Mouse (Mus musculus) heart, embryonic 10.5 days (tissue): ENCODE data around the gene Snx29. TPM values are rescaled to one million over a fixed set of nuclear protein-coding genes. Genes with fewer than 3 reads are reported as not detected.
"Not testable (repeated sequence)": the region's sequence is repeated elsewhere in the genome, so short reads cannot be mapped to it uniquely, and the experiment has no call there.

Experiments
- DNase-seq: peaks from one replicate; pipeline ENCODE4 v3.0.0-alpha.2; 2017; ENCODE audit warnings: low spot score
- H3K27ac ChIP-seq: fragments of 300-500 bp; sonication (generic); 2 replicates; pipeline ENCODE4 v1.5.1; 2016; ENCODE audit warnings: mild to moderate bottlenecking
- H3K27me3 ChIP-seq: fragments of 300-500 bp; sonication (generic); 2 replicates; pipeline ENCODE4 v1.6.1; 2016; ENCODE audit warnings: mild to moderate bottlenecking; ENCODE audit not compliant: poor library complexity, insufficient read depth, severe bottlenecking
- H3K36me3 ChIP-seq: fragments of 300-500 bp; sonication (generic); 2 replicates; pipeline ENCODE4 v1.6.1; 2016; ENCODE audit warnings: mild to moderate bottlenecking, moderate library complexity
- H3K4me1 ChIP-seq: fragments of 300-500 bp; sonication (generic); 2 replicates; pipeline ENCODE4 v1.6.1; 2016; ENCODE audit warnings: mild to moderate bottlenecking
- H3K4me3 ChIP-seq: fragments of 300-500 bp; sonication (generic); 2 replicates; pipeline ENCODE4 v1.5.1; 2016; ENCODE audit warnings: mild to moderate bottlenecking, moderate library complexity
- H3K9me3 ChIP-seq: fragments of 300-500 bp; sonication (generic); 2 replicates; pipeline ENCODE4 v1.6.1; 2016; ENCODE audit warnings: mild to moderate bottlenecking, moderate library complexity
- WGBS: fragments of 180-500 bp; shearing (Covaris S2); methylation state at CpG from one replicate; pipeline ENCODE4 v1.1.7; 2016; 5-methylcytosine and 5-hydroxymethylcytosine counted together
- polyA plus RNA-seq: library from polyadenylated mRNA; unstranded; fragments of >200 nt; fragmentation: Nextera tagmentation; extraction: Ambion mirVana; gene quantifications from 2 replicates; pipeline ENCODE4 v1.2.1, GENCODE M21; 2016

The Snx29 gene
- polyA plus RNA-seq, 1 experiment from 2014 or later, result 6.7 TPM

DNA sequence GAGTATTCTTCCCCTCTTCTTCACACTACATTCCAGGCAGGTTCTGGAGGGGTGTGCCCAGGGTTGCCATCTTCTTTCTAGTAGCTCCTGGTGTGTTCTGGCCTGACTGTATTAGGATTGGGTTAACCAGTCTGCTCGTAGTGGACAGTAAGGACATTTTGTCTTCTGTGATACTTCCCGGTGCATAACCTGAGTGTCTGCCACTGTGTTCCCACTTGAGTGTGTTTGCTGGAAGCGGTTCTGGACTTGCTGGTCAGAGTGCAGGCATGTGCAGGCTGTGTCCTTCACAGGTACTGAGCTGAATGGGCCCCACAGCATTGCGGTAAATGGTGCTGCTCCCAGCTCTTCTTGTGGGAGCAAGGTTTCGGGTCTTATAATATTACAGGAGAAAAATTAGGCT lies 125.2 kb downstream of the Snx29 start:
- Histone ChIP-seq H3K4me3 (no peak overlapping the region), H3K27me3 (no peaks in the 10 kb centered on the region), H3K9me3 (no peaks in the 10 kb centered on the region), H3K4me1 (no peaks in the 10 kb centered on the region), H3K36me3 (peaks cover 10% of the 10 kb centered on the region), H3K27ac (no peak overlapping the region)
- no peak for DNase-seq
- WGBS, result 89% methylated on average over 5 of the region's 5 CpGs

DNA sequence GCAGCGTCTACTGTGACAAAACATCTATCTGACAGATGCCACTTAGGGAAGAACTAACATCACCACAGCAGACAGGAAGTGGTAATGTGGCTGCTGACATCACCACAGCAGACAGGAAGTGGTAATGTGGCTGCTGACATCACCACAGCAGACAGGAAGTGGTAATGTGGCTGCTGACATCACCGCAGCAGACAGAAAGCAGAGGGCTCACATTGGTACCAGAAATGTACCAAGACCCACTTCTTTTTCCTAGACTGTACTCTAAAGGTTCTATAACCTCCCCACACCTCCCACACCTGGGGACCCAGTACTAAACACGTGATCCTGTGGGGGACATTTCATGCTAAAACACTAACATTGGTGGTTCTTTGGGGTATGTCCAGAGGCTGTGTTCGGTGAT lies 126.0 kb downstream of the Snx29 start:
- not testable (repeated sequence) for H3K27me3 ChIP-seq, H3K4me3 ChIP-seq
- WGBS, result 89% methylated on average over 4 of the region's 4 CpGs

GRCm38 (mm10) chr16:11449344-11449743 lies 126.6 kb downstream of the Snx29 start:
- Histone ChIP-seq H3K36me3 (peaks cover 23% of the 10 kb centered on the region), H3K27me3 (no peaks in the 10 kb centered on the region), H3K4me1 (no peaks in the 10 kb centered on the region), H3K4me3 (no peak overlapping the region), H3K9me3 (0 out of 2 replicates have a peak, but pooled peaks cover 3% of the 10 kb centered on the region), H3K27ac (no peak overlapping the region)
- WGBS, result 89% methylated on average over 4 of the region's 4 CpGs
- DNase-seq, result no peak

More for the DNA sequence above, 126.0 kb downstream of the Snx29 start:
- peaks cover 18% of the 10 kb centered on the region for H3K36me3 ChIP-seq
- not testable (repeated sequence) for DNase-seq, H3K27ac ChIP-seq, H3K9me3 ChIP-seq, H3K4me1 ChIP-seq

- no peak overlapping the region for H3K27ac ChIP-seq
- no peaks in the 10 kb centered on the region for H3K27me3 ChIP-seq
- 0 out of 2 replicates have a peak, but pooled peaks cover 3% of the 10 kb centered on the region for H3K9me3 ChIP-seq
- H3K4me1 ChIP-seq, result no peaks in the 10 kb centered on the region
- H3K4me3 ChIP-seq, result no peak overlapping the region
- no peak for DNase-seq
- 87% methylated on average over 4 of the region's 4 CpGs for WGBS
- H3K36me3 ChIP-seq, result peaks cover 23% of the 10 kb centered on the region
These were observed 127.9 kb downstream of the Snx29 start for GRCm38 (mm10) chr16:11450626-11451025.

- no peak for DNase-seq
- no peak overlapping the region for H3K4me3 ChIP-seq
- H3K27ac ChIP-seq, result no peak overlapping the region
- no peaks in the 10 kb centered on the region for H3K4me1 ChIP-seq
- H3K9me3 ChIP-seq, result 0 out of 2 replicates have a peak, but pooled peaks cover 3% of the 10 kb centered on the region
- WGBS, result 89% methylated on average over 4 of the region's 4 CpGs
- no peaks in the 10 kb centered on the region for H3K27me3 ChIP-seq
- H3K36me3 ChIP-seq, result peaks cover 23% of the 10 kb centered on the region
These were observed 132.2 kb downstream of the Snx29 start for GRCm38 (mm10) chr16:11454871-11455270.

DNA sequence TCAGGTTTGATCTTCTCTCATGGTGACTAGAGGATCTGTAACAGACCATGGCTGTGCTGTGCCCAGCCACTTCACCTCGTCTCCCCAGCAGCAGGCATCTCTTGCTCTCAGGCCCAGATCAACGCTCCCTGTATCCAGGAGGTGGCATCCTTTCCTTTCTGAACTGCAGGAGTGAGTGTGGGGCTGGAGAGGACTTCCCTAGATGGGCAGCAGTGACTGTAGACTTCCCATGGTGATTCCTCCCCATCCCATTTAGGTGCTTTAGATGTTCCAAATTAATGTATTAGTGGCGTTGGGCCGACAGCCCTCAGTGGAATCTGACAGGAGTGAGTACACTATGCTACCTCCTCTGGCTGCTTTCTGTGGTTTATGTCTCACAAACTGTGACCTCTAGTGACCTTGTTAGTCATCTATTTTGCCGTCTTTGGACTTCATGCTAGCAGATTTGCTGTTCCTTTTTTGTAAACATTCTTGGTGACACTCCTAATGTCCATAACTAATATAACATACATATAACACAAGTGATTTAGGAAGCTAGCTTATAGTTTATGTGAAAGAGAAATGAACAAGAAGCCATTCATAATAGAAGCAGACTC lies 132.9 kb downstream of the Snx29 start:
- no peak for DNase-seq
- Histone ChIP-seq H3K4me3 (no peak overlapping the region), H3K36me3 (peaks cover 23% of the 10 kb centered on the region), H3K27ac (0 out of 2 replicates have a peak overlapping the region, but pooled peaks have one; percentile 36), H3K4me1 (peaks cover 5% of the 10 kb centered on the region), H3K27me3 (no peaks in the 10 kb centered on the region), H3K9me3 (0 out of 2 replicates have a peak, but pooled peaks cover 3% of the 10 kb centered on the region)
- WGBS, result 74% methylated on average over 5 of the region's 5 CpGs

GRCm38 (mm10) chr16:11456141-11456645 lies 133.5 kb downstream of the Snx29 start:
- no peak for DNase-seq
- H3K4me1 ChIP-seq, result peaks cover 11% of the 10 kb centered on the region
- WGBS, result 84% methylated on average over 5 of the region's 5 CpGs
- 0 out of 2 replicates have a peak overlapping the region, but pooled peaks have one; percentile 56 for H3K27ac ChIP-seq
- 0 out of 2 replicates have a peak, but pooled peaks cover 3% of the 10 kb centered on the region for H3K9me3 ChIP-seq
- H3K27me3 ChIP-seq, result no peaks in the 10 kb centered on the region
- H3K4me3 ChIP-seq, result no peak overlapping the region
- H3K36me3 ChIP-seq, result peaks cover 23% of the 10 kb centered on the region

- Histone ChIP-seq H3K36me3 (peaks cover 20% of the 10 kb centered on the region), H3K4me3 (no peak overlapping the region), H3K27ac (no peak overlapping the region), H3K9me3 (0 out of 2 replicates have a peak, but pooled peaks cover 3% of the 10 kb centered on the region), H3K4me1 (peaks cover 20% of the 10 kb centered on the region), H3K27me3 (no peaks in the 10 kb centered on the region)
- 86% methylated on average over 5 of the region's 5 CpGs for WGBS
- DNase-seq, result no peak
These were observed 134.4 kb downstream of the Snx29 start for GRCm38 (mm10) chr16:11457136-11457535.

DNA sequence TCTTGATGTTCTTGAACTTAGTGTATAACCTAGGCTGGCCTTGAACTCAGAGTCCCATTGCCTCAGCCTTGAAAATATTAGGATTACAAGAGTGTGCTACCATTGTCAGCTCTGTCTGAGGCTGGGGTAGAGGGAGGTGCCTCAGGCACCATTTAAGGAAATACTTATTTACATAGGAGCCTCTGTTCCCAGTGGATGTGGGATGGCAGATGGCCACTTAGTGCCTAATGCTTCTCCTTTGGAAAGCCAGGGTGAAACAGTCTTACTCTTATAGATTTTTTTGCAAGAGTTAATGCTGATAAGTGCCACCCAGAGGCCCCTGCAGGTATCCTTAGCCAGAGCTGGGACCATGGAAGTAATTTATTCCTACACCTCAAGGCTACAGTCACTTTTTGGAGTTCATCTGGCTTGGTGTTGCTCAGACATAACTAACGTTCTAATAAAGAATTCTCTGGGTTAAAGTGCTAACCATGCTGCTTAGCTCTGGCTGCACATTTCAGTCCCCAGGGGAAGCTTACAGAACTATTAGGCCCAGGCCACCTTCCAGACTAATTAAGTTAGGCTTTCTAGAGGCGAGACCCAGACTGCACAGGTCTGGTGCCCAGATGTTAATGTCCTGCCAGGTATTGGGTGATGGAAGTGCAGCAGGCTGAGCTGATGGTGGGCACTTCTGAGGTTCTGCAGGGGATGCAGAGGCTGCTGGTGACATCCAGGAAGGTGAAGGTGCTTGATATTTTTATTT lies 135.1 kb downstream of the Snx29 start:
- H3K4me3 ChIP-seq, result no peak overlapping the region
- H3K27me3 ChIP-seq, result no peaks in the 10 kb centered on the region
- 0 out of 2 replicates have a peak, but pooled peaks cover 3% of the 10 kb centered on the region for H3K9me3 ChIP-seq
- no peak overlapping the region for H3K27ac ChIP-seq
- peaks cover 15% of the 10 kb centered on the region for H3K36me3 ChIP-seq
- DNase-seq, result no peak
- WGBS, result 63% methylated on average over 2 of the region's 2 CpGs
- peaks cover 26% of the 10 kb centered on the region for H3K4me1 ChIP-seq

- H3K4me1 ChIP-seq, result peaks cover 28% of the 10 kb centered on the region
- H3K4me3 ChIP-seq, result no peak overlapping the region
- H3K9me3 ChIP-seq, result no peaks in the 10 kb centered on the region
- H3K27ac ChIP-seq, result peak overlapping the region; percentile 88
- 88% methylated on average over 1 of the region's 1 CpGs for WGBS
- no peaks in the 10 kb centered on the region for H3K36me3 ChIP-seq
- H3K27me3 ChIP-seq, result no peaks in the 10 kb centered on the region
- DNase-seq, result no peak
These were observed 137.5 kb downstream of the Snx29 start for GRCm38 (mm10) chr16:11460210-11460609.

DNA sequence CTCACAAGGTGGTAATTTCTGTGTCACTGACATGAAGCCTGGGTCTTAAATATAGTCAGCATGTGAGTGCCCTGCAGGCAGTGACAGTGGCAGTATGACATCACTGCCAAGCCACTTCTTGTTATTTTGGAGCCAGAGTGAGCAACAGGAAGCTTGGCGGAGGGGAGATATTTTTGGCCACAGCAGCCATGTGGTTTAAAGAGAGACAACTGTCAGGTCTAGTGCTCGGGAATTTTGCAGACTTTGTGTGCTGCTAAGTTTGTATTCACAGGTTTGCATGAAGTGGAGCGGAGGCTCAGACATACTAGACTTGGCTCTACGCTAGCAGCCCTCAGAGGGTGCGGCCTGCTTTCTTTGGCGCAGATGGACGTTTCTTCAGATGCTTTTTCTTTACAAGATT lies 138.9 kb downstream of the Snx29 start:
- no peak overlapping the region for H3K4me3 ChIP-seq
- 41% methylated on average over 7 of the region's 7 CpGs for WGBS
- peak overlapping the region; percentile 88 for H3K27ac ChIP-seq
- H3K36me3 ChIP-seq, result no peaks in the 10 kb centered on the region
- no peak for DNase-seq
- H3K27me3 ChIP-seq, result no peaks in the 10 kb centered on the region
- H3K9me3 ChIP-seq, result no peaks in the 10 kb centered on the region
- H3K4me1 ChIP-seq, result peaks cover 28% of the 10 kb centered on the region

DNA sequence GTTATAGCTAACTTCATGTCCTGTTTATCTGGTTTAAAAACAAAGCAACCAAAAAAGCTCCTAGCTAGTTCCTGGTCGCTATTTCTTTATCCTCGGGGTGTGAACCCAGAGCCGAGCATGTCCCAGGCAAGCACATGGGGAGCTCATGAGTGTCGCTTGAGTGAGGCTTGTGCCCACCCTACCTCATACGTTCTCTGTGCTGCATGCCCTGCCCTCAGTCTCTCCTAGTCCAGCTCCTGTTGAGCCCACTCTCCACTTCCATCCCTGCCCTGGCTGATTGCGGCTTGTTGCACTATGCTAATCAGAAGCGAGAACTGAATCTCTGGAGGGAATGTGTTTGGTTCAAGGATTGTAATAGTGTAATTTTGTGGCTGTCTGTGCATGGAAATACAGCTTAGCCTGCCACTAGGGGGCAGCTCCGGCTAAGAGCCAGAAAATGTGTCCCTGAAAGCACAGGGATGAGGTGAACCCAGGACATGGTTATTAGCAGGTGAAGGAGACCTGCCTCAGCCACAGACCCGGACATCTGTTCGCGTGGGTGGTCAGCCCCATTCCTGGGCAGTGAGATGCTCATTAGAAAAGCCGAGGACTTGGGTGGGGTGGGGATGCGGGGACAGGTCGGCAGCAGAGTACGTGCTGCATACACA lies 145.9 kb downstream of the Snx29 start:
- Histone ChIP-seq H3K27me3 (no peaks in the 10 kb centered on the region), H3K27ac (0 out of 2 replicates have a peak overlapping the region, but pooled peaks have one; percentile 43), H3K4me1 (peaks cover 10% of the 10 kb centered on the region), H3K9me3 (no peaks in the 10 kb centered on the region), H3K4me3 (no peak overlapping the region), H3K36me3 (no peaks in the 10 kb centered on the region)
- 57% methylated on average over 15 of the region's 15 CpGs for WGBS
- DNase-seq, result no peak

GRCm38 (mm10) chr16:11469491-11469890 lies 146.8 kb downstream of the Snx29 start:
- Histone ChIP-seq H3K36me3 (no peaks in the 10 kb centered on the region), H3K4me3 (no peak overlapping the region), H3K4me1 (peaks cover 18% of the 10 kb centered on the region), H3K27me3 (no peaks in the 10 kb centered on the region), H3K9me3 (no peaks in the 10 kb centered on the region), H3K27ac (no peak overlapping the region)
- no peak for DNase-seq
- WGBS, result 88% methylated on average over 3 of the region's 3 CpGs
